Mouse (Mus musculus) ES-Bruce4 (cell line): ENCODE data around the gene Stk11ip.

ENCODE experiments used
- CTCF ChIP-seq: IDR thresholded peaks from one replicate; pipeline ENCODE4 v1.8.1; 2011; ENCODE audit warnings: low read depth, low read length
- EP300 ChIP-seq: IDR thresholded peaks from 2 replicates; pipeline ENCODE4 v1.6.1; 2011; ENCODE audit warnings: low read depth, low read length; ENCODE audit not compliant: insufficient read depth

DNA sequence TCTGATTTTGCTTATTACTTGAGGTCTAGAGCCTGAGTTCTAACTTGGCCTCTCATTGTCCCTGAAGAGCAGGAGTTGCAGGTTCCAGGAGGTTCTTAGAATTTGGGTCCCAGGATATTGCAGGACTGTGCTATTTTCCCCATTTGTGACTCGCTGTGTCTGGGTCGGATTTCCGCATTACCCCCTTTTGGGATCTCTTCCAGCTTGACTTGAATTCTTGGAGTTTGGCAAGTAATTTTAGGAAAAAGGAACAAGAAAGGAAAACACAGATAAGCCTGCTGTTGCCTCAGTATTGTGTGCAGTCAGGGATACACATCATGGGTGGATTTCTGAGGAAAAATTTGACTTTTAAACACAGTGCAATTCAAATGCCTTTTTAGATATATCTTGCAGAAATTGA, 65.5 kb downstream of the Stk11ip start:
- TF ChIP-seq EP300 (no peak), CTCF (no peak)
